Mouse (Mus musculus): ENCODE results near the gene Tsga10.

DNA sequence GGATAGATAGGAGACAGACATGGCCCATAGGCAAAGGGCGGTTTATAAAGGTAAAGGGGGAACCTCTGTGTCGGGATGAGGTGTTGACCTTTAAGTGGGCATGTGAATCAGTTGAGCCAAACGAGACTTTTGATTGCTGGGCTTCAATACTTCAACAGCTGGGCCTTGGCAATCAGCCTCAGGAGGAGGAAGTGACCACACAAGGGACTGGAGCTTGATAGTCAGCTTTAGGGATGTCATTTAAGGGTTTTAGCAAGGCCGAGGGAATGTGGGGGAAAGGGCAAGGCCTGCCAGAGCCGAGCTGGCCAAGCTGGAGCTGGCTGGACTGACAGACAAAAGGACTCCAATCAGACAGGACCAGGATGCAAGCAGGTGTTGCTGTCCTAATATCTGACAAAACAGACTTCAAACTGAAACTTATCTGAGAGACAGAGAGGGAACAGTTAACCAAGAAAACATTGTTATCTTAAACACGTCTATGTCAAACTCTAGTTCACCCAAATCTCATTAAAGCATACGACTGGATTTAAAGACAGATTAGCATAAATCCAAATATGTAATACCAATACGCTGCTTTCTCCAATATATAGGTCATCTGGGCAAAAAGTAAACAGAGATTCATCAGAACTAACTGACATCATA is 125.9 kb downstream of the Tsga10 start:
- TF ChIP-seq CTCF (IDR thresholded peaks at IDR 0.05) (no peak), EP300 (IDR thresholded peaks at IDR 0.05) (no peak)

Measured in lung, postnatal 0 days (tissue).